Mouse (Mus musculus) forebrain, embryonic 10.5 days (tissue): ENCODE results near the gene Carns1. TPM values are rescaled to one million over a fixed set of nuclear protein-coding genes. Genes with fewer than 3 reads are reported as not detected.
"Not testable (repeated sequence)": the region's sequence is repeated elsewhere in the genome, so short reads cannot be mapped to it uniquely, and the experiment has no call there.

Experiments
- DNase-seq: peaks from one replicate; pipeline ENCODE4 v3.0.0-alpha.2; 2017; ENCODE audit warnings: low spot score; ENCODE audit errors: extremely low spot score
- H3K27ac ChIP-seq: fragments of 300-500 bp; sonication (generic); 2 replicates; pipeline ENCODE4 v1.5.1; 2016; ENCODE audit warnings: mild to moderate bottlenecking
- H3K27me3 ChIP-seq: fragments of 300-500 bp; sonication (generic); 2 replicates; pipeline ENCODE4 v1.6.1; 2016; ENCODE audit warnings: mild to moderate bottlenecking; ENCODE audit not compliant: poor library complexity, severe bottlenecking
- H3K36me3 ChIP-seq: fragments of 300-500 bp; sonication (generic); replicated peaks from 2 replicates; pipeline ENCODE4 v1.6.1; 2016; ENCODE audit warnings: mild to moderate bottlenecking, moderate library complexity
- H3K4me1 ChIP-seq: fragments of 300-500 bp; sonication (generic); 2 replicates; pipeline ENCODE4 v1.6.1; 2016
- H3K4me3 ChIP-seq: fragments of 300-500 bp; sonication (generic); 2 replicates; pipeline ENCODE4 v1.5.1; 2016; ENCODE audit warnings: mild to moderate bottlenecking, moderate library complexity
- H3K9me3 ChIP-seq: fragments of 300-500 bp; sonication (generic); 2 replicates; pipeline ENCODE4 v1.6.1; 2016; ENCODE audit warnings: mild to moderate bottlenecking, moderate library complexity
- WGBS: fragments of 180-500 bp; shearing (Covaris S2); methylation state at CpG from one replicate; pipeline ENCODE4 v1.1.7; 2016; 5-methylcytosine and 5-hydroxymethylcytosine counted together
- polyA plus RNA-seq: library from polyadenylated mRNA; unstranded; fragments of >200 nt; fragmentation: Nextera tagmentation; extraction: Ambion mirVana; gene quantifications from 2 replicates; pipeline ENCODE4 v1.2.1, GENCODE M21; 2016

Gene Carns1
- polyA plus RNA-seq, 1 experiment from 2014 or later: 2.5 TPM

DNA sequence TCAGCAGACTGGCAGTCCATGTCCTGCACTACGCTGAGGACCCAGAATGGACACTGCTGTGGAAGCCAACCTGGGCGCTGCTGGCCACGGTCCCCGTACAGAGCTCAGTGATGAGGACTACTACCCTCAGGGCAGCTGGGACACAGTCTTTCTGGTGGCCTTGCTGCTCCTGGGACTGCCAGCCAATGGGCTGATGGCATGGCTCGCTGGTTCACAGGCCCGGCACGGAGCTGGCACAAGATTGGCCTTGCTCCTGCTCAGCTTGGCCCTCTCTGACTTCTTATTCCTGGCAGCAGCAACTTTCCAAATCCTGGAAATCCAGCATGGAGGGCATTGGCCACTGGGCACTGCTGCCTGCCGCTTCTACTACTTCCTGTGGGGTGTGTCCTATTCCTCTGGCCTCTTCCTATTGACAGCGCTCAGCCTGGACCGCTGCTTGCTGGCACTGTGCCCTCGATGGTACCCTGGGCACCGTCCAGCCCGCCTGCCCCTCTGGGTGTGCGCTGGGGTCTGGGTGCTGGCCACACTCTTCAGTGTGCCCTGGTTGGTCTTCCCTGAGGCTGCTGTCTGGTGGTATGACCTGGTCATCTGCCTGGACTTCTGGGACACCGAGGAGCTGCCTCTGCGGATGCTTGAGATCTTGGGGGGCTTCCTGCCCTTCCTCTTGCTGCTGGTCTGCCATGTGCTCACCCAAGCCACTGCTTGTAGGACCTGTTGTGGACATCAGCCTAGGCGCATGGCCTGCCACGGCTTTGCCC, 32.7 kb downstream of the Carns1 start:
- no peaks in the 10 kb centered on the region for H3K36me3 ChIP-seq
- H3K9me3 ChIP-seq: peaks cover 6% of the 10 kb centered on the region; the same call in 1 of the 2 replicates
- H3K4me3 ChIP-seq: no peak overlapping the region
- 95% methylated on average over 18 of the region's 18 CpGs for WGBS
- no peak for DNase-seq
- no peaks in the 10 kb centered on the region for H3K27me3 ChIP-seq
- 0 out of 2 replicates have a peak overlapping the region, but pooled peaks have one; percentile 15 for H3K27ac ChIP-seq
- peaks cover 23% of the 10 kb centered on the region for H3K4me1 ChIP-seq

DNA sequence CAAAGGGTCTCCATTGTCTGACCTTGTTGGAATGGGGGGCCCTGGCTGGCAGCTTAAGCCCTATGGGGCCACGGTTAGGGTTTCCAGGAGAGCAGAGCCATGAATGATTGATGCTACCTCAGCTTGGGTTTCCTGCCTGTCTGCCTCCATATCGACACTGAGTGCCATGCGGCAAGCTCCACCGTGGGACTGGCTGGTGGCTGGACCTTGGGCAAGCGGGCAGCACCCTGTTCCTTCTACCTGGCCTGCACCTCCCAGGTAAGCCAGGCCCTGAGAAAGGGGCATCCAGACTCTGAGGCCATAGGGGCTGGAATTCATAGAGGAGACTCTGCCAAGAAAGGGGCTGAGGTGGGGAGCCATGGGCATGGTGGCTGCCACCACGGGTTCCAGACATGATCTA, 35.1 kb downstream of the Carns1 start:
- 87% methylated on average over 6 of the region's 6 CpGs for WGBS
- no peak overlapping the region for H3K4me3 ChIP-seq
- H3K36me3 ChIP-seq: no peaks in the 10 kb centered on the region
- DNase-seq: no peak
- no peaks in the 10 kb centered on the region for H3K9me3 ChIP-seq
- peaks cover 14% of the 10 kb centered on the region for H3K4me1 ChIP-seq
- H3K27ac ChIP-seq: no peak overlapping the region
- H3K27me3 ChIP-seq: no peaks in the 10 kb centered on the region

DNA sequence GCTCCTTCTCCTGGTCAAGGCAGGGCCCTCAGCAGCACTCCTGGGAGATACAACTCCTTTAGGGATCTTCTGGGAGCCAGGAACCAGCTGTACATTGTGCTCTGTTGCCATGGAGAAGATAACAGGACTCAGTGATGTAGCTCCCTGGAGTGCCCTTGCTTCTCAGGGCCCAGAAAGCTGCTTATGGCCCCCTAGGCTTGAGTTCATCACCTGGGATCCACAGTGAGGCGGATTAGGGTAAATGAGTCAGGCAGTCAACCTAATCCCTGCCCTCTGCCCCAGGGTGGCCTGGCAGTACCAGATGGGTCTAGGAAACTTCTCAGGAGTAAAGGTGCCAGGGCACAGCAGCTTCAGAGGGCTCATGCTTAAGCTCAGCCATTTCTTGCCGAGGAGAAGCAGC, 35.8 kb downstream of the Carns1 start, which contains the start of gene Gpr152:
Gene Gpr152 (plus strand): TSS at position 342 of the 400 bp plus-strand sequence.
- Histone ChIP-seq H3K4me1 (peaks cover 14% of the 10 kb centered on the region), H3K27me3 (no peaks in the 10 kb centered on the region), H3K27ac (peak within 1 kb of the TSS; percentile 25; the same call in 1 of the 2 replicates), H3K9me3 (no peaks in the 10 kb centered on the region), H3K36me3 (no peaks in the 10 kb centered on the region), H3K4me3 (no peak within 1 kb of the TSS)
- no peak for DNase-seq
- 71% methylated on average over 2 of the region's 2 CpGs for WGBS

DNA sequence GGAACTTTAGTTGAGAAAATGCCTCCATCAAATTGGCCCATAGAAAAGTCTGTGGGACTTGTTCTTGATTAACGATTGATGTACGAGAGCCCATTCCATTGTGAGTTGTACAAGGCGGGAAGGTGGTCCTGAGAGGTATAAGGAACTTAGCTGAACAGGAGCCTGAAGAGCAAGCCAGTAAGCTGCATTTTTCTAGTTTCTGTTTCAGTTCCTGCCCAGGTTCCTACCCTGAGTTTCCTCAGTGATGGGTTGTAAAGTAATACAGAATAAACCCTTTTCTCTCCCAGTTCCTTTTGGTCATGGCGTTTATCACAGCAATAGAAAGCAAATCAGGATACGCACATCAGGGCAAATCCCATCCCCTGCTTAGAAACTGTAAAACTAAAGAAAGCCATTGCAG, 37.4 kb downstream of the Carns1 start:
- WGBS: 92% methylated on average over 5 of the region's 5 CpGs
- no peaks in the 10 kb centered on the region for H3K27me3 ChIP-seq
- H3K4me3 ChIP-seq: no peak overlapping the region
- peaks cover 14% of the 10 kb centered on the region for H3K4me1 ChIP-seq
- H3K9me3 ChIP-seq: no peaks in the 10 kb centered on the region
- DNase-seq: no peak
- peaks cover 3% of the 10 kb centered on the region for H3K36me3 ChIP-seq
- H3K27ac ChIP-seq: no peak overlapping the region

DNA sequence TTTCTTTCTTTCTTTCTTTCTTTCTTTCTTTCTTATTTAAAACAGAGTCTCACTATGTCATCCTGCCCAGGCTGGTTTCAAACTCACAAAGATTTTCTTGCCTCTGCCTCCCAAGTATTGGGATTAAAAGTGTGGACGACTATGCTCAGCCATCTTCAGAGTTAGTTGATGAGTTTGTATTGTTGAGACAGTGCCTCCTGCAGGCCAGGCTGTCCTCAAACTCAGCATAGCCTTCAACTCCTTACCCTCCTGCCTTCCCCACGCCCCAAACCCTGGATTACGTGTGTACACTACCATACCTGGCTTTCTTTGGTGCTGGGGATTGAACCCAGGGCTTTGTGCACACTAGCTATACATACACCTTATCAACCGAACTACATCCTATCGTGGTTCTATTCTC, 38.8 kb downstream of the Carns1 start:
- no peak overlapping the region for H3K27ac ChIP-seq
- H3K4me1 ChIP-seq: peaks cover 14% of the 10 kb centered on the region
- H3K4me3 ChIP-seq: no peak overlapping the region
- no peaks in the 10 kb centered on the region for H3K27me3 ChIP-seq
- 79% methylated on average over 5 of the region's 5 CpGs for WGBS
- peaks cover 17% of the 10 kb centered on the region for H3K36me3 ChIP-seq
- DNase-seq: no peak
- no peaks in the 10 kb centered on the region for H3K9me3 ChIP-seq

DNA sequence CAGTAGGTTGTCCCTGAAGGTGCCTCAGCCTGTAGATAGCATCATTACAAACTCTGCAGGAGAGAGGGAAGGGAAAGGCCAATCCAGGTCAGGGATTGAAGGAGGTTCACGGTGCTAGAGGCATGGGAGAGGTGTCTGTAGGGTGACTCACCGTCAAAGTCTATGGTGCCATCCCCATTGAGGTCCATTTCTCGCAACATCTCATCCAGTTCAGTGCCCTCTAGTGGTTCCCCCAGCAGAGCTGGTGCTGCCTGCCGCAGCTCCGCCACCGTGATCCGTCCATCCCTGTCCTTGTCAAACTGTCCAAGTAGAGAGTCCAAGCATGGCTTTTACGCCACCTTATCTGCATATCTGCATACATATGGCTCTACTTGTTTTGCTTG, 39.3 kb downstream of the Carns1 start:
- 24% methylated on average over 8 of the region's 8 CpGs for WGBS
- H3K4me3 ChIP-seq, DNase-seq: not testable (repeated sequence)

DNA sequence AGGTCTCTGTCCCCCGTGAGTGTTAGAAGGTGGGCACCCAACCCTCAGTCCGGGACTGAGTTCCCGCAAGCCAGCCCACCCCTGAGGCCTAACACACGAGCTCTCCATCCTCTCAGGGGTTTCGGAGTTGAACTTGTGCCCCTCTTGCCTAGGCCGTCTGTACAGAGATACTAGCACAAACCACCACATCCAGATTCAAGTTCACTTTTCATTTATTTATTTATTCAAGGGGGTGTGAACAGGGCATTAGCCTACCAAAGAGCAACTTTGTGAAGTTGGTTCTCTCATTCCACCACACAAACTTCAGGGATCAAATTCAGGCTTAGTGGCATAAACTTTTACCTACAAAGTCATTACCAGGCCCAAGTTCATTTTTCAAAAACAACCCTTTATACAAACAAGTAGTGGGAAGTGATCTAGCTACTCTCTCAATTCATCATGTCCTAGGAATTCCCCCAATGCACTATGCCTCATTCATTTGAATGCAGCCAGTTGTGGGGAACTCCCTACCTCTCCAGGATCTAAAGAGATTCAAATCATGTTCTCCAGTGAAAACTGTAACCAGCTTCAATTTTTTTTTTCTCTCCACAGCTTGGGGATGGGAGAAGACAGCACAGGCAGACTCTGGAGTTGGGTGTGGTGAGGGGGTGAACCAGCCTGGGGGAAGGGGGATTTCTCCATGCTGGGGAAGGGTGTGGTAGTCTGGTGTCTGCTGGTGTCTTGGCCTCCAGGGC, 39.9 kb downstream of the Carns1 start:
- WGBS: 81% methylated on average over 6 of the region's 6 CpGs
- H3K9me3 ChIP-seq, H3K27me3 ChIP-seq, H3K4me3 ChIP-seq, H3K27ac ChIP-seq, DNase-seq: not testable (repeated sequence)
- peaks cover 28% of the 10 kb centered on the region for H3K36me3 ChIP-seq
- H3K4me1 ChIP-seq: peaks cover 14% of the 10 kb centered on the region

More for the DNA sequence above, 39.3 kb downstream of the Carns1 start:
- not testable (repeated sequence) for H3K9me3 ChIP-seq, H3K27ac ChIP-seq, H3K27me3 ChIP-seq
- H3K36me3 ChIP-seq: peaks cover 23% of the 10 kb centered on the region
- peaks cover 14% of the 10 kb centered on the region for H3K4me1 ChIP-seq

DNA sequence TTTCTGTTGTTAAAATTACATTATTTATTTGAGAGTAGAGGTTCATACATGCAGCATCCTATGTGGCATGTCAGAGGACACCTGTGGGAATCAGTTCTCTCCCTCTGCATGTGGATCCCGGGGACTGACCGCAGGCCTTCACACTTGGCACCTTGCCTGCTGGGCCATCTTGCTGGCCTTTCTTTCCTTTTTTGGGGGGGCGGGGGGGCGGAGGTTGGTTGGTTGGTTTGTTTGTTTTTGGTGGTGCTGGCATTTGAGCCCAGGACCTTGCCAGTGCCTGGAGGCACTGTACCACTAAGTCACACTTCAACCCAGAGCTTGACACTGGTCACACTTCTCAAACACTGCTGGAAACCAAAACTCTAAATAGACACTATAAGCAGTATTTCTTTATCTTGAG, 40.9 kb downstream of the Carns1 start:
- no peak overlapping the region for H3K4me3 ChIP-seq
- 93% methylated on average over 4 of the region's 4 CpGs for WGBS
- H3K4me1 ChIP-seq: peaks cover 5% of the 10 kb centered on the region
- H3K36me3 ChIP-seq: peaks cover 37% of the 10 kb centered on the region
- no peaks in the 10 kb centered on the region for H3K27me3 ChIP-seq
- no peak for DNase-seq
- H3K9me3 ChIP-seq: no peaks in the 10 kb centered on the region
- no peak overlapping the region for H3K27ac ChIP-seq

DNA sequence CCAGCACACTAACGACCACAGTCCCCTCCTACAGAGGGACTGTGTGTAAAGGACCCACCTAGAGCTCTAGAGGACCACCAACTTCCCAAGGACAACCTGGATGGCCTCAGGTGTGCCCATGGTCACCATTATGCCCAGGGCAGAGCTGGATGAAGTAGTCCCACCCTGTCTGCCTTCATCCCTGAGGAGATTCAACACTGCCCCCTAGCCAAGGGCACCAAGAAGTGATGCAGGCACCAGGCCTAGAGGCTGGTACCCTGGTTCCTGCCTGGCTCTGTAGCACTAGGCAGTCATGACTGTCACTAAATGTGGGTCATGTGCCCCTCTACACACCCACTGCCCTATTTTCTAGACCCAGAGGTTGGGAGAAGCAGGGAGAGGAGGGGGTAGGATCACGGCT, 43.5 kb downstream of the Carns1 start:
- 92% methylated on average over 2 of the region's 2 CpGs for WGBS
- Histone ChIP-seq H3K27ac (no peak overlapping the region), H3K27me3 (no peaks in the 10 kb centered on the region), H3K4me1 (peaks cover 9% of the 10 kb centered on the region), H3K36me3 (peaks cover 58% of the 10 kb centered on the region), H3K9me3 (no peaks in the 10 kb centered on the region), H3K4me3 (no peak overlapping the region)
- no peak for DNase-seq

DNA sequence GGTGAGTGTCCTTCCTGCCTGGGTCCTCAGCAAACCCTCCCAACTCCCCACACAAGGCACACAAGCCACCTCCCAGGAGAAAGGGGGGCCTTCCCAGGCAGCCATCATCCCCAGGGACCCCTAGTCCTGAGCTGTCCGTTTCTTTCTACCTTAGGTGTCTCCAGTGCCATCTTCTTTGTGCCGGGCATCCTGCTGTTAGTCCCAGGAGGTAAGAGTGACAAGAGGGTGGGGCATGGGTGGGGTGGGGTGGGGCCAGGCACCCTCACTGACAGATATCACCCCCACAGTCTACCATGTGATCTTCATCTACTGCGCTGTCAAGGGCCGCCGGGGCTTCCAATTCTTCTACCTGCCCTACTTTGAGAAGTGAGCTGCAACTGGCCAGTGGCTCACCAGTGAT, 44.2 kb downstream of the Carns1 start:
- WGBS: 90% methylated on average over 5 of the region's 5 CpGs
- peaks cover 58% of the 10 kb centered on the region for H3K36me3 ChIP-seq

DNA sequence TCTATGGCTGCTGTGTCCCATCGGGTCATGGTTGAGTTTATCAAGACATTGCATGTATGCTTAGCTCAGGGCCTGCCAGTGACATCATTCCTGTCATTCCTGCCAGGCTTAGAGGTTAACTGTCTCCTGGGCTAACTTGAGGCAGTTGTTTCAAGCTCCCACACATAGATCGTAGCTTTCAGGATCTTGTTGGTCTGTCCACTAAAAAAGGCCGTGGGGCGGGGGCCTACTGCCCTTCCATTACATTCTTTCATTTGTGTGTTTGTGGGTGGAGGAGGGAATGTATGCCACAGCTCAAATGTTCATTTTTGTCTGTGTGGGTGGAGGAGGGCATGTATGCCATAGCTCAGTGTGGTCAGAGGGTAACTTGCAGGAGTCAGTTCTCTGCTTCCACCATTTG, 45.2 kb downstream of the Carns1 start:
- no peak overlapping the region for H3K4me3 ChIP-seq
- no peak for DNase-seq
- H3K4me1 ChIP-seq: peaks cover 19% of the 10 kb centered on the region
- peaks cover 58% of the 10 kb centered on the region for H3K36me3 ChIP-seq
- no peaks in the 10 kb centered on the region for H3K27me3 ChIP-seq
- H3K27ac ChIP-seq: no peak overlapping the region
- no peaks in the 10 kb centered on the region for H3K9me3 ChIP-seq
- WGBS: 94% methylated on average over 4 of the region's 4 CpGs

More for the DNA sequence above, 44.2 kb downstream of the Carns1 start:
- H3K9me3 ChIP-seq: no peaks in the 10 kb centered on the region
- no peak overlapping the region for H3K27ac ChIP-seq
- peaks cover 15% of the 10 kb centered on the region for H3K4me1 ChIP-seq
- H3K27me3 ChIP-seq: no peaks in the 10 kb centered on the region
- no peak overlapping the region for H3K4me3 ChIP-seq
- no peak for DNase-seq

DNA sequence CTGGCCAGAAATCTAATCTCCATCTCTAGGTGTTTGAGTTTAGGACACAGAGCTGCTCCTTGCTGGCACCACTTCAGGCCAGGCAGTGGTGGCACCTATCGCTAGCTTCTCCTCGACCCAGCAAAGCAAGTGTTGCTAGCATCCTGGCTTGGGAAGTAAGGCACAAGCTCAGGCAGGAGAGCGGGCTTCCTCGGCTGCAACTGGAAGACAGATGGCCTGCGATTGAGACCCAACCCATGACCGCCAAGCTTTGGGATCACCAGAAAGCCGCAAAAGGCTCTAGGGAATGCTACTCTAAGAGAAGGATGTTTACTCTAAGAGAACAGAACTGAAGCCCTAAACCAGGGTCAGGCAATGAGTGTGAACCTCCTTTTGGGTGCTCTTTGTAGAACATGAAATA, 45.8 kb downstream of the Carns1 start:
- Histone ChIP-seq H3K4me1 (peaks cover 20% of the 10 kb centered on the region), H3K36me3 (peaks cover 58% of the 10 kb centered on the region), H3K27me3 (no peaks in the 10 kb centered on the region), H3K27ac (no peak overlapping the region), H3K9me3 (no peaks in the 10 kb centered on the region), H3K4me3 (no peak overlapping the region)
- no peak for DNase-seq
- whole genome bisulfite sequencing: 94% methylated on average over 7 of the region's 7 CpGs
